Mouse (Mus musculus) left cerebral cortex, postnatal 14 days (tissue): Measurements from ENCODE around the gene Anks1b. TPM values are rescaled to one million over a fixed set of nuclear protein-coding genes. Genes with fewer than 3 reads are reported as not detected.
A peak's percentile ranks its signal among the peaks of the same experiment; 100 is the strongest.

Source experiments
- DNase-seq, 2 experiments: peaks; one replicate each; pipeline ENCODE4 v3.0.0; 2021 to 2022; ENCODE audit warnings: low spot score in 2 of 2, mixed read lengths in 1 of 2
- intact Hi-C: fragments of 180-260 bp; cut with DNase I; formaldehyde crosslinking; loops from one replicate; pipeline ENCODE4 v1.15.1; 2025
- total RNA-seq, 2 experiments: library from RNA; stranded (reverse); gene quantifications; 2 replicates each; pipeline ENCODE4 v1.2.3; 2021

Anks1b gene
- total RNA-seq, 2 experiments from 2014 or later, result 452 to 460 TPM

- DNase-seq, result peak; percentile 24 to 66
- intact Hi-C loops, result no loop called here
Measured at GRCm38 (mm10) chr10:90307931-90308555, 434.7 kb downstream of the Anks1b start.

- DNase-seq, result peak in 1 of 2 experiments; percentile 5
- intact Hi-C loops, result no loop called here
Measured at GRCm38 (mm10) chr10:90329781-90330180, 456.5 kb downstream of the Anks1b start.

GRCm38 (mm10) chr10:90345394-90345793 is 472.1 kb downstream of the Anks1b start:
- peak in 1 of 2 experiments; percentile 14 for DNase-seq
- intact Hi-C loops, result no loop called here

- intact Hi-C loops, result no loop called here
- DNase-seq, result no peak
Measured at GRCm38 (mm10) chr10:90356258-90356657, 482.9 kb downstream of the Anks1b start.

- DNase-seq, result no peak
- intact Hi-C loops, result no loop called here
Measured at GRCm38 (mm10) chr10:90357169-90357907, 484.0 kb downstream of the Anks1b start.

- intact Hi-C loops, result loop anchor here (10.0 kb wide), 1 partner anchor 284 kb away; no protein-coding TSS in a partner anchor
- no peak for DNase-seq
Measured at GRCm38 (mm10) chr10:90369015-90369414, 495.7 kb downstream of the Anks1b start.

- no peak for DNase-seq
- intact Hi-C loops, result loop anchor here (5.0 kb wide), 1 partner anchor 213 kb away; no protein-coding TSS in a partner anchor
Measured at GRCm38 (mm10) chr10:90370751-90371150, 497.4 kb downstream of the Anks1b start.

- peak; percentile 18 to 35 for DNase-seq
- intact Hi-C loops, result loop anchor here (5.0 kb wide), 1 partner anchor 216 kb away; no protein-coding TSS in a partner anchor
Measured at GRCm38 (mm10) chr10:90373469-90373868, 500.2 kb downstream of the Anks1b start.

GRCm38 (mm10) chr10:90376605-90377004 is 503.3 kb downstream of the Anks1b start:
- intact Hi-C loops, result no loop called here
- no peak for DNase-seq

- intact Hi-C loops, result no loop called here
- DNase-seq, result no peak
Measured at GRCm38 (mm10) chr10:90380062-90380461, 506.8 kb downstream of the Anks1b start.

GRCm38 (mm10) chr10:90380704-90381339 is 507.5 kb downstream of the Anks1b start:
- DNase-seq, result no peak
- intact Hi-C loops, result no loop called here

GRCm38 (mm10) chr10:90400382-90400781 is 527.1 kb downstream of the Anks1b start:
- intact Hi-C loops, result no loop called here
- no peak for DNase-seq

GRCm38 (mm10) chr10:90408484-90408883 is 535.2 kb downstream of the Anks1b start:
- intact Hi-C loops, result no loop called here
- DNase-seq, result no peak

GRCm38 (mm10) chr10:90431527-90431926 is 558.2 kb downstream of the Anks1b start:
- no peak for DNase-seq
- intact Hi-C loops, result loop anchor here (5.0 to 10.0 kb wide), 2 partner anchors 61 to 143 kb away; no protein-coding TSS in a partner anchor

GRCm38 (mm10) chr10:90431974-90432373 is 558.7 kb downstream of the Anks1b start:
- intact Hi-C loops, result loop anchor here (5.0 to 10.0 kb wide), 2 partner anchors 60 to 143 kb away; no protein-coding TSS in a partner anchor

GRCm38 (mm10) chr10:90432479-90432878 is 559.2 kb downstream of the Anks1b start:
- peak in 1 of 2 experiments; percentile 18 for DNase-seq
- intact Hi-C loops, result loop anchor here (5.0 to 10.0 kb wide), 2 partner anchors 60 to 142 kb away; no protein-coding TSS in a partner anchor

More at GRCm38 (mm10) chr10:90431974-90432373, 558.7 kb downstream of the Anks1b start:
- DNase-seq, result peak; percentile 34 to 75

GRCm38 (mm10) chr10:90441036-90441435 is 567.7 kb downstream of the Anks1b start:
- no peak for DNase-seq
- intact Hi-C loops, result loop anchor here (10.0 kb wide), 1 partner anchor 234 kb away; no protein-coding TSS in a partner anchor

- intact Hi-C loops, result loop anchor here (10.0 kb wide), 1 partner anchor 233 kb away; no protein-coding TSS in a partner anchor
Measured at GRCm38 (mm10) chr10:90441656-90442055, 568.3 kb downstream of the Anks1b start.

GRCm38 (mm10) chr10:90464906-90465305 is 591.6 kb downstream of the Anks1b start:
- DNase-seq, result no peak
- intact Hi-C loops, result no loop called here

More at GRCm38 (mm10) chr10:90441656-90442055, 568.3 kb downstream of the Anks1b start:
- DNase-seq, result no peak

GRCm38 (mm10) chr10:90465426-90465825 is 592.1 kb downstream of the Anks1b start:
- DNase-seq, result no peak
- intact Hi-C loops, result no loop called here
